Mouse (Mus musculus): ENCODE data around the gene Sult5a1.
"Not testable (repeated sequence)": the region's sequence is repeated elsewhere in the genome, so short reads cannot be mapped to it uniquely, and the experiment has no call there.

The Sult5a1 gene

GRCm38 (mm10) chr8:123157888-123158465, at the start of gene Sult5a1:
TSS of gene Sult5a1 (minus strand) at chr8:123158315.
- no peak for DNase-seq (ENCODE audit: low read depth, low spot score)

DNA sequence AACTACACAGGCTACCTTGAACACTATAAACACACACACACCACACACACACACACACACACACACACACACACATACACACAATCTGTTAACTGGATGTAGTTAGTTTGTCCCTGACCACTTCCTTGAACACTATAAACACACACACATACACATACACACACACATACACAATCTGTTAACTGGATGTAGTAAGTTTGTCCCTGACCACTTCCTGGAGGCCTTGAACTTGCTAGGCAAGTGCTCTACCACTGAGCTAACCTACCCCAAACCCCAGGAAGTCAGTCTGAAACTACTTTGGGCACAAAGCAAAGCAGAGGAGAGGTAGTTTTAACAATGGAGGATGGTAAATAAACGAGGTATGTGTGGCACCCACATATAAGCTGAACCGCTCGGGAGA, 45.5 kb upstream of the Sult5a1 start:
- DNase-seq (ENCODE audit: low read depth, low spot score), result no peak

- DNase-seq (ENCODE audit: low read depth, low spot score), result peak; percentile 73
These were observed 44.2 kb upstream of the Sult5a1 start for GRCm38 (mm10) chr8:123202288-123202687.

DNA sequence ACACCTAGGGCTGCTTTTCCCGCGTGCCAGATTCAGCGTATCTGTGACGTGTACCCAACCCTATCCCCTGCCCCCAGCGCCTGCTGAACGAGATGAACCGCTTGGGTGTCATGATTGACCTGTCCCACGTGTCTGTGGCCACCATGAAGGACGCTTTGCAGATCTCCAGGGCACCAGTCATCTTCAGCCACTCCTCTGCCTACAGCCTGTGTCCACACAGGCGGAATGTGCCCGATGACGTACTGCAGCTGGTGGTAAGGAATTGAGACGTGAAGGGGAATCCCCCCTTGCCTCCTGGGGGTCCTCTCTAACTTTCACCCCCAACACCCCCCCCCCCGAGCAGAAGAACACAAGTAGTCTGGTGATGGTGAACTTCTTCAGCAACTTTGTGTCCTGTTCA, 41.7 kb upstream of the Sult5a1 start:
- no peak for DNase-seq (ENCODE audit: low read depth, low spot score)

- not testable (repeated sequence) for DNase-seq (ENCODE audit: low read depth, low spot score)
These were observed 38.9 kb upstream of the Sult5a1 start for GRCm38 (mm10) chr8:123197016-123197415.

DNA sequence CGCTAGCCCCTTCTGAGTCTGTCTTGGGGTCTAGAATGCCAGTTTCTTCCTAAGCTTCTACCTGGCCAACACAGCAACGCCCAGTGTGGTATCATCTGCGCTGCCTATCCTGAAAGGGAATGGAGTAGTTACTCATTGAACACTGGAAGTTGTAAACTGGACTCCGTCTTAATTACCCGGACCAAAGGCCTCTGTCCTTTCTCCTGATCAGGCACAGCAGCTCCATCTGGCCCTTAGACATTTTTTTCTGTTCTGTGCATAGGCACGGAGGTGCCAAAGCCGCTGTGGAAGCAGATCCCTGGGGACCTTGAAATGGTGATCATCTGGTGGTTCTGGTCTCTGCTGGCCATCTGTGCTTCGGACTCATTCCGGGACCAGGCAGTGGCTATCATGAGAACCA, 35.7 kb upstream of the Sult5a1 start:
- DNase-seq (ENCODE audit: low read depth, low spot score), result no peak

- DNase-seq (ENCODE audit: low read depth, low spot score), result no peak
These were observed 33.8 kb upstream of the Sult5a1 start for GRCm38 (mm10) chr8:123191908-123192307.

DNA sequence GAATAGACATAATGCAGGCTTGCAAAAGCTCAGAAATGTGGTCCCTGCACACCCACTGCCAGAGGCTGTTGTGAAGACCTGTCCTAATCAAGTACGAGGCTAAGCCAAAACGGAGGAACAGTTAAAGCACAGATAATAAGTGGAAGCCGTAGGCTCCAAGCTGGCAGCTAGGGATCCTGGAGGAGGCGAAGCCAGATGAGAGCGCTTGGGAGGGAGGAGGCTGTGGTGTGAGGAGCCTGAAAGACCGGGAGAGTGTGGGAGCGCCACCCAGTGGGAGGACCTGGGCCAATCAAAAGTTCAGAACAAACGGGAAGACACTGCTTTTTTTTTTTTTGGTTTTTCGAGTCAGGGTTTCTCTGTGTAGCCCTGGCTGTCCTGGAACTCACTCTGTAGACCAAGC, 32.6 kb upstream of the Sult5a1 start:
- DNase-seq (ENCODE audit: low read depth, low spot score), result peak; percentile 69

- no peak for DNase-seq (ENCODE audit: low read depth, low spot score)
These were observed 30.7 kb upstream of the Sult5a1 start for GRCm38 (mm10) chr8:123188841-123189240.

- no peak for DNase-seq (ENCODE audit: low read depth, low spot score)
These were observed 29.9 kb upstream of the Sult5a1 start for GRCm38 (mm10) chr8:123188006-123188405.

GRCm38 (mm10) chr8:123185566-123186409, 27.7 kb upstream of the Sult5a1 start, which contains the start of gene Dpep1:
TSS of gene Dpep1 (plus strand) at chr8:123186242.
- DNase-seq (ENCODE audit: low read depth, low spot score), result no peak

DNA sequence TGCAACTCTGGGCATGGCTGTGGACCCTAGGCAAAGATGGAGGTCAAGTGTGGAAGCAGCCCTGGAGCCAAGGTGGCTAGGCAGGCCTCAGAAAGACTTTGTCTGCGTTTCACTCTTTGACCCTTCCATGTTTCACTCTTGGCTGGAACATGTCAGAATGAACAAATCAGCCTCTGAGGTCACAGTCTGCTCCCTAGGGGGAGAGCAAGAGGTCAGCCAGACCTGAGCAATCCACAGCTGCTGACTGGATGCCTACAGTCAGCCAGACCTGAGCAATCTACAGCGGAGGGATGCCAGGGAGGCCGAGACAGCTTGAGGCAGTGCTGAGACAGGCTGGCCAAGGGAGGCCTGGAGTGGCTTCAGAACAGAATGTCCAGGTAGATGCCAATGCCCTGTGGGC, 23.3 kb upstream of the Sult5a1 start:
- no peak for DNase-seq (ENCODE audit: low read depth, low spot score)

- no peak for DNase-seq (ENCODE audit: low read depth, low spot score)
These were observed 1.9 kb downstream of the Sult5a1 start for GRCm38 (mm10) chr8:123156070-123156773.

GRCm38 (mm10) chr8:123155177-123155576, 2.9 kb downstream of the Sult5a1 start:
- DNase-seq (ENCODE audit: low read depth, low spot score), result no peak

GRCm38 (mm10) chr8:123150737-123151171, 7.4 kb downstream of the Sult5a1 start:
- no peak for DNase-seq (ENCODE audit: low read depth, low spot score)

GRCm38 (mm10) chr8:123146390-123146789, 11.7 kb downstream of the Sult5a1 start:
- no peak for DNase-seq (ENCODE audit: low read depth, low spot score)

- peak; percentile 26 for DNase-seq (ENCODE audit: low read depth, low spot score)
These were observed 12.8 kb downstream of the Sult5a1 start for GRCm38 (mm10) chr8:123145279-123145678.

GRCm38 (mm10) chr8:123141741-123142462, 16.2 kb downstream of the Sult5a1 start:
- no peak for DNase-seq (ENCODE audit: low read depth, low spot score)

GRCm38 (mm10) chr8:123138741-123139140, 19.4 kb downstream of the Sult5a1 start:
- DNase-seq (ENCODE audit: low read depth, low spot score), result no peak

- DNase-seq (ENCODE audit: low read depth, low spot score), result peak; percentile 41
These were observed 20.5 kb downstream of the Sult5a1 start for GRCm38 (mm10) chr8:123137645-123138077.

GRCm38 (mm10) chr8:123136287-123136686, 21.8 kb downstream of the Sult5a1 start:
- no peak for DNase-seq (ENCODE audit: low read depth, low spot score)

DNA sequence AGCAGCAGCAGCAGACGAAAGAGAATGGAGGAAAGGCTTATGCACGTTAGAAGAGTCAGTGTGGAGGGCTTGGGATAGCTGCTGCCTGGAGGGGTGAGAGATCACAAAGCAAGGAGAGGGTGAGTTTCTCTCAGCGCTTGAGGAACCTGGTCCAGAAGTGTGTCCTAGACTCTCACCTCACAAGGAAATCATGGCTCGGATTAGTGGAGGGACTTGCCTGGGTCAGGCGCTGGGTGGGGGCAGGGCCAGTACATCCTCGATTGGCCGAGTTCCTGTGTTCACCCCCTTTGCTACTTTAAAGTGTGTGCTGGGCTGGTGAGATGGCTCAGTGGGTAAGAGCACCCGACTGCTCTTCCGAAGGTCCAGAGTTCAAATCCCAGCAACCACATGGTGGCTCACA, 22.3 kb downstream of the Sult5a1 start:
- no peak for DNase-seq (ENCODE audit: low read depth, low spot score)
